Mouse (Mus musculus) right cerebral cortex, postnatal 25 days (tissue): ENCODE measurements at regions not wholly inside any gene's neighbourhood (a gene's known extent, or its start where the extent isn't known, plus 50 kb on each side); places are given as distances from the start of the nearest gene placed in this dataset.
A peak's percentile ranks its signal among the peaks of the same experiment; 100 is the strongest.

Experiments used
- DNase-seq: peaks from one replicate; pipeline ENCODE4 v3.0.0; 2022

DNA sequence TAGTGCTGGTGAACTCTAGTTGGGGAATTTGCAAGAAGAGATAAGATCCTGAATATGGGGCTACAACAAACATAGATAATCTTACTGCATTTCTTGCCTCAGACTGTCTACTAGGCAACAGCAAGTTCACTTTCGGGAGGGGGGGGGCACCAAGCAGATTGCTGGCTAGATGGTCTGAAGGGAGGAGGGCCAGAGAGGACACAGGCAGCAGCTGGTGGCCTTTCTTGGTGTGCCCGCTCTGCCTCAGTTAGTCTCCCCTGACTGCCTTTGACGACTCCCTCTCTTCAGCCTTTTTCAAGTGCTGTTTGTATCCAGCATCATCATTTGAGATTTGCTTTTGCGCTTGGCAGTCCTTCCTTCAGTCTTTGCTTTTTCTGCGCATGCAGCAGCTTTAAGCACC, 242.2 kb downstream of the 1500009L16Rik start:
- DNase-seq = no peak

DNA sequence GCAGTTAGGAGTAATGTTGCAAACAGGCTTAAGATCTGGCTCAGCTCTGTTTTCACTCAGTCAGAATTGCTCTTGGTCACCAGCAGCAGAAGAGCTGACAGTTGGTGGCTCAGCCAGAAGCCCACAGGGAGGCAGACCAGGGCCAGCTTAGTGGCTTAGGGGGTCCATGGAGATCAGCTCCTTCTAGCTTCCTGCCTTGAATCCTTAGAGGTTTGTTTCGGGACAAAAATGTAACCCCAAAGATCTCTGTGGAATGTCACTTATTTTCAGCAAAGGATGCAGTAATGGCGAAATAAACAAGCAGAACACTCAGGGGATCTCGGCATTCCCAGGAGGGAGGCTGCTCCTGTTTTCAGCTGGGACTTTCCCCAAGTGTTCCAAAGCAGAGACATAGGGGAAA, 247.8 kb downstream of the 1500009L16Rik start:
- no peak for DNase-seq

DNA sequence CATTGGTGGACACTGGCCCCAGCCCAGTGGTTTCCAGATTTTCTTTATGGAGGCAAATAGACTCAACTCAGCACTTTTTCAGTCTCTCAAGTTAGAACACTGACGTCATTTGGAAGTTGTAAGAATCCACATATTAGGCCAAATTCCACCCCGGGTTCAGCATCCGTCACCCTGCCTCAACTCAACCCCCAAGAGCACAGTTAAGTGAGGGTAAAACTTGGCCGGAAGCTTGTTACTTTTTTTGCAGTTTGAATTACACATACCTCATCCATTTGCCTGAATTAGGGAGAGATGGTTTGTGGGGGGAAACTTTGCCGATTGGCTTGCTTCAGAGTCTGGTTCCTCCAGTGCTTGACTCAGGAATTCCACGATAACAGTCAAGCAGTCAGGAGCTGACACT, 251.9 kb downstream of the 1500009L16Rik start:
- DNase-seq = no peak

DNA sequence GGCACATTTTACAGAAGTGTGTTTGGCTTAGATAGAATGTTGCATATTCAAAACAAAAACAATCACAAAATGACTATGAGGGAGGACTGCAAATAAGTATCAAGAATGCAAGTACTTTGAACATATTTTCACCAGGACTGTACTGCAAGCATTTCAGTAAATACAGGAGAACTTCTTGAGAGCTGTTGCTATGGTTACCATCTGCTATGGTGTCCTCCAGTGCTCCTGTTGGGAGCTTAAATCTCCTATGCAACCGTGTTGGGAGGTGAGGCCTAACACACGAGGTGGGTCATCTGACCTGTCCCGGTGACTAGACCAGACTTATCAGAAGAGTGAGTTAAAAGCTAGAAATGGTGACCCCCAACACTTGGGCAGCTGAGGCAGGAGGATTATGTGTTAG, 253.9 kb downstream of the 1500009L16Rik start:
- DNase-seq = no peak

DNA sequence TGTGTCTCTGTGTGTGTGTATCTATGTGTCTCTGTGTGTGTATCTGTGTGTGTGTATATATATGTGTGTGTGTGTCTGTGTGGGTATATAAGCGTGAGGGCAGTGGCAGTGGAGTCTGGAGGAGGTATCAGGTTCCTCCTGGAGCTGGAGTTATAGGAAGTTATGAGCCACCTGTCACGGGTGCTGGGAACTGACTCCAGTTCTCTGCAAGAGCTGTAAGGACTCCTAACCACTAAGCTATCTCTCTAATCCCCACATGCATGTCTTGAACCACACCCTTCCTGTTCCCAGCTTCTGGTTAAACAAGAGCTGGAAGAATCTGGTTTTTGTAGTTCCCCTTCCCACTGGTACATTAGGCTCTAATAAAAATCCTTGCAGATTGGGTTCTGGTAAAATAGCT, 257.3 kb downstream of the 1500009L16Rik start:
- no peak for DNase-seq

DNA sequence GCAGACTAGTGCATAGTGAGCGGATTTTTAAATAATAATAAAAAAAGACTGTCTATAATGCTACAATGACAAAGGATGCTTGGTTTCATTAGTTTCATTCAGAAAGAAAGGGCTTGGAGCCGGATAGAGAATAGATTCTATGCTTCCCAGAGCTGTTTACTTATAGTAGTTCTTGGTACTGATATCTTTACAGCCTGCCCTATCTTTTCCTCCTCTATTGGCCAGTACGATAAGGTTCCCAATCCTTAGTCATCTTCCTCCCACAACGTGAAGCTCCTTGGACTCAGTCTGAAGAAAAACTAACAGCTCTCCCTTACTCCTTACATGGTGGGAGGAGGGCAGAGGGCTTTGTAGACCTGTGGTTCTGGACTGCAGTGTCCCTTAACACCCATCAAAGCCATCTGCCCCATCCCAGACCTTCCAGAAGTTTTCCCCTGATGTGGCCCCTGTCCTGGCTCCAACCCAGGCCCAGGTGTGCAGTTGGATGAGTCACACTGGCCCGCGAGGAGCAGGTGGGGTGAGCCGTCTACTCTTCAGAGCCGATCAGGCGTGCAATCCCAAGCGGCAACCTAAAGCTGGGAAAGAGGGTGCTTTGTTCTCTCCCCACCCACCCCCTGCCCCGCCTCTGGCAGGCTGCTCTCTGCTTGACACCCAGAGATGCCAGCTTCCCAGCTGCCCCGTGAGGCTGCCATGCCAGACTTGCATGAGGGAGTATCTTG, 262.2 kb downstream of the 1500009L16Rik start:
- DNase-seq = no peak

DNA sequence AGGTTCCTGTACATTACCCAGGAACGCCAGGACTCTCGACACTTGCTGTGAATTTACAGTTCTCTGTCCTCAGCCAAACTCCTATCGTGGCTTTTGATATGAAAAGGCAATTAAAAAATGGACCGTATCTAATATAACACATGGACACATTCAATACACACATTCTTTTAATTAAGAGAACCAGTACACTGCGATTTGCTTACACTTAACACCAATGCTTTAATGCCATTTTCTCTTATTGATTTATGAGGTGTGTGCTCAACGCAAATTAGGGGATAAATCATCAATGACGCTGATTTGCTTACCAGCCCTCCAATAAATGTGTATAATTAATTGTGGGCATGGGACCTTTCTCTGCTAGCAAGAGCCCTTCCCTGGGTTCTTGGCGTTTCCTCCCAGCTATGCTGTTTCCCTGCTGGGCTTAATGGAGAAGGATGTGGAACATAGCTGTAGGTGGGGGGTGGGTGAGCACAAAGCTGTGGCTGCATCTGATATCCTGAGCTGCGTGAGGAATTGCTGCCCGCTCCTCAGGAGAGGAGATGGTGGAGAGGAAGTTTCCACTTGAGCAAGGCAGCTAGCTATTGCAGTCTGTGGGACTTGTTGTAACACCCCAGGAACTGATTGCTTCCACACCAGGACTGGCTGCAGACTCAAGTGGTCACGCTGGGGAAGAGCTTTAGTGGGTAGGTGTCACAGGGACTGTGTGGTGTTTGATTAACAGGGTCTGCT, 270.1 kb downstream of the 1500009L16Rik start:
- no peak for DNase-seq

DNA sequence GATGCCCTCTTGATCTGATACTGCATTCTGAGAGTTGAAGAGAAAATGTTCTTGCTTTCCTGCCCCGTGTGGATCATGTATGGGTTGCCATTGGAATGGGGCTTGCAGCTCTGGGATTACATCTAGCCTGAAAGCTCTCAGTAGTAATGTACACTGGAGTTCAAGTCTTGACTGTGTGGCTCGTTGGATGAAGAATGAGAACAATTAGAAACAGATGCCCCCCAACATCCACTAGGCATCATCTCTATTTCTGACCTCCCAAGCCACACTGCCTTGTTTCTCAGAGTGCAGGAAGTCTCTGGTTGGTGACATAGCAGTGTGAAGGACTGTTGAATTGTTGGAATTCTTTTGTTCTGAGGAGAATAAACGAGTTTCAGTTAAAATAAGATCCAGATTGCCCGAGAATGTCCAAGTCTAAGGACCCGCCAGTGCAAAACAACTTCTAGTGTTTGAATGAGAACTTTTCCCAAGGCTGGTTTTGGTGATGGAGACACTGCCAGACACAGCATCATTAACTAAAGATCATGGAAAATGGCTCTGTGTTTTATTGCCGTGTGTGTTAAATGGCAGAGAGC, 272.4 kb downstream of the 1500009L16Rik start:
- no peak for DNase-seq

DNA sequence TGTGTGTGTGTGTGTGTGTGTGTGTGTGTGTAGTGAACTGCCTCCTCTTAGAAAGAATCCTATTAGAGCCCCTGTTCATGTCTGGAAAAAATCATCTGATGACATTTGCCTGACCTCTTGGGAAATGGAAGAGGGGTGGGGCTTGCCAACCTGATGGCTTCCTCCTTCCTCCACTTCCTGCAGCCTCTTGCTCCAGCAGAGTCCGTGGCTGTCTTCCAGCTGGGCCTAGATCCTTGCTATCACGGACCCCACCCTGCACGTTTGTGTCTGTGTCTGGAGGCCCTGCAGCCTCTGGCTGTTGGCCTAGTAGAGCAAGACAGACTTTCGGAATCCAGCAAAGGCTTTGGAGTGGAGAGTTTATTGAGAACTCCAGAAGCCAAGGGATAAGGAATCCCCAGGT, 273.2 kb downstream of the 1500009L16Rik start:
- DNase-seq = no peak

DNA sequence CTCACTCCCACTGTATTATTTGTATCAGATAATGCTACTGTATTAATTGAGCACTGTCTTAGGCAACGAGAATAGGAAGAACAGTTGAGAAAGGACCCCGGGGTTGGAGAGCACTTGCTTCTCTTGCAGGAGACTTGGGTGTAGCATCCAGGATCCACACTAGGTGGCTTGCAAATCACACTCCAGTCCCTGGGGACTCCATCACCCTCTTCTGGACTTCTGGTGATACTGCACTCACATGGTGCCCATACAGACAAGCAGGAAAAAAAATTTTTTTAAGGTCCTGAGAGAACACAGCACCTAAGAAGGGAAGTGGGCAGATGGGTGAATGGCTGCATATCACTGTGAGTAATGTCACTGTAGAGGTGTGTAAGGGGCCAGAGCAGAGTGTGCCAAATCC, 273.8 kb downstream of the 1500009L16Rik start:
- DNase-seq = no peak

DNA sequence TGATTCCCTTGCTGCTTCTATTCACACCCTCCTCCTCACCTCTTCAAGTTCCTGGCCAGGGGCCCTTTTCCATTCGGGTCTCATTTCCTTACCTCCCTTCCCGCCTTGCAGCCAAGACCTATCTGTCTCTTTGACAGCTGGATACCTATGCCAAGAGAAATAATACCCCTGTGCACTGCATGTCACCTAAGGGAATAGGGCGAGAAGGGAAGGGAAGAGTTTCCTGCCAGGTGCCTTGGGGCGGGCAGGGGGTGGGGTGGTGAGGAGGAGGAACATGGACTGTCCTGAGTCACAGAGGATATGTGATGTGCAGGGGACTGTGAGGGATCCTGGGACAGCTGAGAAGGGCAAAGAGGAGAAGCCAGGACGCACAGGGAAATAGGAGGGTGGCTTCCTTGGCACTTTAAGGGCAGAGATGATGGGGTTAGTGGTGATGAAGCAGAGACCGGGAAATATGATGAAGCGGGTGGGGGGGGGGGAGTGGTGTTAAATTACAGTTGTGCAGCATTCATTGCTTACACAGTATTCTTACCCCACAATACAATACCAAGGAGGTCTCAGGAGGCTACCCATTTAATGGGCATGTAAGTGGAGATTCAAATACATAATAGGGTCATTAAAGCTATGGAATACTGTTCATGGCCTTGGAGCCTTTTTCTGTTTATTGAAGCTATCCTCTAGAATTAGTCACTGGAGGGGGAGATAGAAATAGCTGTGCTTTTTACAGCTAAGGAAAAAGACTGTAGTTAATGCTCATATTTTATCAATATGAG, 278.0 kb downstream of the 1500009L16Rik start:
- DNase-seq = no peak

DNA sequence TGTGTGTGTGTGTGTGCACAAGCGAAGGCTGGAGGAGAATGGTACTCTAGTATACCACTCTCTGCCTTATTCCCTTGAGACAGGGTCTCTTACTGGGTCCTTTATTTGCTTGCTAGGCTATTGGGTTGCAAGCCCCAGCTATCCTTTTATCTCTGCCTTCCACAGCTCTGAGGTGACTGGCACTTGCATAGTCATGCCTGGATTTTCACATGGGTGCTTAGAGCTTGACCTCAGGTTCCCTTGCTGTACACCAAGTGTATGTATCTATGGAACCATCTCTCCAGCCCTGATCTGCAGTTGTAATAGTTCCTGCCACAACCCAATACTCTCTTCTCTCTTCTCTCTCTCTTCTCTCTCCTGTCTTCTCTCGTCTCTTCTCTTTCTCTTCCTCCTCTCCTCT, 280.1 kb downstream of the 1500009L16Rik start:
- no peak for DNase-seq

DNA sequence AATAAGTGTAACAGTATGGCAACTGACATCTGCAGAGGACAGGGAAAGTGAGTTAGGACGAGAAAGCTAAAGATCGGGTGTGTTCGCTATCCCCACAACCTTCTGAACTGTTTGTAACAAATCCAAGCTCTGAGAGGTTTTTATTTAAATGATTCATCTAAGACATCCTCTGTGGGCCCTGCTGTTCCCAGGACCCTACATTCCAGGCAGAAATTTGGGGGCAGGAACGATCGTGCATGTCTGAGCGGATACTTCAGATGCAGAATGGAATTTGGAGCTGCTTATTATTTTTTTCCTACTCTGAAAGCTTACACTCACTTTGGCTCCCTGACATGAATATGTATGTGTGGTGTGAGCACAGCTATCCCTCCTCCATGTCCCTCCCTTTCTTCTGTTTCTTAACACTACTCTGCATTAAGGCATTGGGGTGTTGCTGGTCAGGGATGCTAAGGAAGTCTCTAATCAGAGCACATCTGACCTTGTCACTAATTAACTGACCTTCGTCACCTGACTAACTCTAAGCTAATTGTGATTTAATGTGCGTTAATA, 281.0 kb downstream of the 1500009L16Rik start:
- DNase-seq = no peak

DNA sequence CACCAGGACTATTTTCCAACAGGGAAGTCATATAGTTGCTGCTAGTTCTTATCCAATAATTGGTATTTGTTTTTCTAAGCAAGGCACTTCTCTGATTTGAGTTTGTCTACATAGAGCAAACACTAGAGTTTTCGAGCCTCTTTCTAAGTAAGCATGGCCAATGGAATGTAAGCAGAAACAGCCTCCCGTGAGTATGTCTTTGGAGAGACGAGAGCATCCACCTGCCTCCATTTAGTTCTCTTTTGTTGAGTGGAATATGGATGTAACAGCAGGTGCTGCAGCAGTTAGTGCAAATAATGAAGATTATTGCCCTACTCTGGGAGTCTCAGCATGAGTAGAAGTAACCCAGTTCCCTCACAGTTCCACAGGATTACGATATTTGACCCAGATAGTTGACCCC, 286.3 kb downstream of the 1500009L16Rik start:
- DNase-seq = no peak

DNA sequence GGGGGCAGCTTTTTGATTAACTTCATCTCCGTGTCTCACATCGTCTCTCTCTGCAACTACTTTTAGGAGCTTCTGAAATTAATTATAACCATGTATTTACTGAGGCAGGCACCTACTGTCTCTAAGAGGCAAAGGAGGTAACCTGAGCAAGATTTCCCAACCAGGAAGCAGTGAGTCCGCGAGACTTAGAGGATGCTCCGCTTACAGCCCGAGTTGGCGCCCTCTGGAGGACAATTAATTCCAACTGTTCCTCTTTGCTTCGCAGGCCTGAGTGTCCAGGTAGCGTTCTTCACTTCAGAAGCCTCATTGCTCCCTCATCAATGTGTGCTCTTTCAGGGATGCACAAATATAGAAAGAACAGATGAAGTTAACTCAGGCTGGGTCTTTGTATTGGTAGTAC, 296.7 kb downstream of the 1500009L16Rik start:
- peak; percentile 30 for DNase-seq

DNA sequence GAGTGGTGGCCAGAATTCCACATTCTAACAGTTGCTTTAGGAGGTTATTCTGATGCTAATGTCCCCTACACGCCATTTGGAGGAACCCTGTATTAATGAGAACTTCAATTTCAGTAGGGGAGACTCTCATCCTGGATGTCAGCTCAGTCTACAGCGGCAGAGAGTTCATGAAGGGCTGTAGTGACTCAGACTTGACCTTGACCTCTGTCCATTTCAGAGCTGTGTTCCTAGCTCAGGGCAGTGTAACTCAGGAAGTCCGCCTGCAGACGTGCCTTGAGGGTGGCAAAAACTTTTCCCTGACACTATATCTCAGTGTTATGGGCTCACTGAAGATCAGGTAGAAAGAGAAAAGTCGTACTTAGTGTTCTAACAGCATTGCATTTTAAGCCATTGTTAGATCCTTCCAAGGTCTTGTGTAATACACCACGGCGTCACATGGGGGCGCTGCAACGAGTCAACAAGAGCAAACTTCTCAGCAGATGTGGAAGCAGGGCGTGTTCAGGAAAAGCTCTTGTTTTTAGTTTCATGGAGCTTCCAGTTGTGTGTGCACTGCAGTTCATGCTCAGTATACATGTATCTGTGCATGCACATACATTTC, 297.5 kb downstream of the 1500009L16Rik start:
- DNase-seq = no peak

DNA sequence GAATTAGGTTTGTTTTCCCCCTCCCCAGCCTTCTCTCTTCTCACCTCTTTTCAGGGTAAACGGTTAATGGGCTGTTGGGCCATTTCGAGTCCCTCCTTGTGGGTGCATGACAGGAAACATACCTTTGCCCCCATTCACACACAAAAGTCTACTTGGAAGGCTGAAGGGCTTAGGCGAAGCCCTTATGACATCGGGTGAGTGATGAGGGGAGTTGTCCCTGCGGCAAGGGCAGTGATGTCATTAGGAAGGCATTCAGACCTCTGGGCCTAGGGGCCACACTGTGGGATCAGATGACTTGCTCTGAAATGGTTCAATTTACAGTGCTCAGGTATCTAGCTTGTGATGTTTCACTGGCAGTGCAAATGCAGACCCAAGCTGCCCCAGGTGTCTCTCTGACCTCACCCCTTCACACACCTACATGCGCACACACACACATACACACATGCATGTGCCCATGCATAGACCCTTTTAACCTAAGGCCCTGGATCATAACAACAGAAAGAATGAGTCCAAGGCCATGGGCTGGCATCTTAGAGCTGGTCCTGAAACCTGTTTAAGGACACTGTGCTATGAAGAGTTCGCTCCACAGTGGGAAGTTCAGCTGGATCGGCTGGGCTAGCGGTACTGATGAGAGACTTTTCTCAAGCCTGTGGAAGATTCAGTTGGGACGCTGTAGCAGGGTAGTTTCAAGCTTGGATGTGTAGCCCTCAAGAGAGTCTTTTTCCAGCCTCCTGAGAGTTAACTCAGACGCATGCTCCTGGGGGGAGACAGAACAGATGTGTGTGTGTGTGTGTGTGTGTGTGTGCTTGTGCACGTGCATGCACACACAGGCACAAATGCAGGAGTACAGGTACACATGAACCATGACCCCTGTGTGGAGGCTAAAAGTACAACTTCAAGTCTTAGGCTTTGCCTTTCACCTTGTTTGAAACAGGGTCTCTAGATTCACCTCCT, 298.8 kb downstream of the 1500009L16Rik start:
- DNase-seq = no peak

DNA sequence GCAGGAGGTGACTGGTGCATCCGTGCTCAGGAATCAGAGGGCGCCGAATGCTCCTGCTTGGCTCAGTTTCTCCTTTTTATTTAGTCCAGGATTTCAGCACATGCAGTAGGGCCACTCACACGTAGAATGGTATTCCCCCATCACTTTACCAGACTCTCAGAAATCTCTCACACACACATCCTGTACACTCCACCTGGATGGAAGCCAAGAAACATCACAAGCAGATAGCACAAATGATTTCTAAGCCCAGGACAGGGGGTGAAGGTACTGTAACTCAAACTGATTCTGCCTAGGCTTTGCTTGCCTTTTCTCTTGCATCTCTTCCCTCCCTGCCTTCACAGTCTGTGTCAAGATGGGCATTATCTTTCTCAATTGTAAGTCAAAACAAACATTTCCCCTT, 301.6 kb downstream of the 1500009L16Rik start:
- no peak for DNase-seq

DNA sequence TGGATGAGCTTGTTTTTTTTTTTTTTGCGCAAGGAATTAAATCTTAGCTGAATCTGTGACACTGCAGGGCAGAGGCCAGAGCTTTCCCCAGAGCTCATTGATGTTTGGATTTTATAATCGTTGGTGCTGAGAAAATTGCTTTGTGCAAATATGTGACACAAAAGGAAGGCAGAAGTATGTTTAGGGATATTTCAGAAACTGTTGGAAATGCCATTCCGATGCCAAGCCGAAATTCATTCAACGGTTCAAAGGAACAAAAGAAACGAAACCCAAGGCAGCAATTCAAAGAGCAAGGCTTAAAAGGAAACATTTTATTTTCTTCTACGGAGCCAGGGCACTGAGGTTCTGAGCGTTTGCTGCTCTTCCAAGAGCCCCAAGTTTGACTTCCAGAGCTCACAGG, 302.2 kb downstream of the 1500009L16Rik start:
- no peak for DNase-seq

DNA sequence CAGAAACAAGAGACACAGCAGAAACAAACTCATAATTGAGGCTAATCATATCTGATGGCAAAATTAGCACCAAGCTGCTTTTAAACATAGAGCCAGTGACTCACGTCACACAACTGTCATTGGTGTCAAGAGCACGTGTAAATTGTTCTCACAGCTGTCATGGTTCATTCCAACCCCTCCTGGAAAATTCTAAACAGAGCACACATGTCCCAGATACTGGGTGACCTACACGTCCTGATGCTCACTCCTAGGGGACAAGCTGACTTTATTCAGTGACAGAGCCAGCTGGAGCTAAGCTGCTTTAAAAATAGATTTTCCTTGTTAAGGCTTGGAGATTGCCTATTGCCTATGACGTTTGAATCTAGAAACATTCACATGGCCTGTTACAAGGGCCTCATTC, 304.1 kb downstream of the 1500009L16Rik start:
- no peak for DNase-seq

DNA sequence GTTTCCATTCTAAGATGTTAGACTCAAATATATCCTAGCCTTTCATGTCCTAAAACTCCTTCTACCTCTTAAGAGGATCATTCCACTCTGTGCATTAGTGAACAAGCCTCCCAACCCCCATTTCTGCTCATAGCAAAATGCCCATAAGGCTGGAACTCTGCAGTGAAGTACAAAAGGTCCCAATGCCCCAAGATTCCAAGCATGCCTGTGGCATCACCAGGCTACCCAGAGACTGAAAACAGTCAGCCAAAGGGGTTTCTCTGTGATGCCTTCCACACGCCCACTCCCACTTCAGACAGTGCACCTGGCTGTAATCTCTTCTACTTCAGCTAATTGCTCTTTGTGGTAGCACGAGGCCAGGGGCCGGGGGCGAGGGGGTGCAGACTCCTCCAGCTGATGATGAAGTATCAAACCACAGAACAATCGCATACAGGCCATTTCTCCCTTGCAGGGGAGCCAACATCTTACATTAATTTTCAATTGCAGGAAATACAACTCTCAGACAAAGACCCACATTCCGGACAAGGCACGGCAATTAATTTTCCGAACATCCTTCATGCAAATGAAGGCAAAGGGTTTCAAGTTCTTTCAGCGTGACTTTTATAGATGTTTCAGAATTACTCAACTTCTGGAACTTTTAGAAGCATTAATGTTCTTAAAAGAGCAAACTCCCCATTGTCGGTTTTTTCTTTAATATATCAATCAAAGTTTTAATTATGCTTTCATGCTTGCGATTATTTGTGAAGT, 313.6 kb downstream of the 1500009L16Rik start:
- no peak for DNase-seq
